Mouse (Mus musculus): Measurements from ENCODE around the gene Olfr566. TPM values are rescaled to one million over a fixed set of nuclear protein-coding genes. Genes with fewer than 3 reads are reported as not detected.

The Olfr566 gene
- polyA plus RNA-seq (2014; fragmentation: Illumina TruSeq; extraction: RNeasy Lipid Tissue Mini Kit (QIAGEN cat#74804)): not detected

GRCm38 (mm10) chr7:102858665-102859064 lies at the start of gene Olfr566:
TSS of gene Olfr566 (minus strand) at chr7:102858765.

GRCm38 (mm10) chr7:102890782-102891181 lies 32.2 kb upstream of the Olfr566 start, which contains the start of gene Olfr569:
TSS of gene Olfr569 (minus strand) at chr7:102890882.

GRCm38 (mm10) chr7:102876822-102877221 lies 18.3 kb upstream of the Olfr566 start, which contains the start of gene Olfr568:
TSS of gene Olfr568 (plus strand) at chr7:102877122.

Other genes starting within 250 kb of the Olfr566 start
- not detected for gene Olfr553, start 240.5 kb downstream of the Olfr566 start, polyA plus RNA-seq (2014; fragmentation: Illumina TruSeq; extraction: RNeasy Lipid Tissue Mini Kit (QIAGEN cat#74804))
- gene Olfr554, start 220.3 kb downstream of the Olfr566 start, polyA plus RNA-seq (2014; fragmentation: Illumina TruSeq; extraction: RNeasy Lipid Tissue Mini Kit (QIAGEN cat#74804)): not detected
- not detected for gene Olfr555, start 199.9 kb downstream of the Olfr566 start, polyA plus RNA-seq (2014; fragmentation: Illumina TruSeq; extraction: RNeasy Lipid Tissue Mini Kit (QIAGEN cat#74804))
- not detected for gene Olfr556, start 193.9 kb downstream of the Olfr566 start, polyA plus RNA-seq (2014; fragmentation: Illumina TruSeq; extraction: RNeasy Lipid Tissue Mini Kit (QIAGEN cat#74804))
- 6.5 TPM for gene Trim68, start 171.4 kb downstream of the Olfr566 start, polyA plus RNA-seq (2014; fragmentation: Illumina TruSeq; extraction: RNeasy Lipid Tissue Mini Kit (QIAGEN cat#74804))
- gene Olfr557, start 162.9 kb downstream of the Olfr566 start, polyA plus RNA-seq (2014; fragmentation: Illumina TruSeq; extraction: RNeasy Lipid Tissue Mini Kit (QIAGEN cat#74804)): not detected
- gene Olfr558, start 156.6 kb downstream of the Olfr566 start, polyA plus RNA-seq (2014; fragmentation: Illumina TruSeq; extraction: RNeasy Lipid Tissue Mini Kit (QIAGEN cat#74804)): 10.3 TPM
- not detected for gene Olfr33, start 139.7 kb downstream of the Olfr566 start, polyA plus RNA-seq (2014; fragmentation: Illumina TruSeq; extraction: RNeasy Lipid Tissue Mini Kit (QIAGEN cat#74804))
- gene Olfr559, start 131.3 kb downstream of the Olfr566 start, polyA plus RNA-seq (2014; fragmentation: Illumina TruSeq; extraction: RNeasy Lipid Tissue Mini Kit (QIAGEN cat#74804)): not detected
- gene Olfr560, start 99.4 kb downstream of the Olfr566 start, polyA plus RNA-seq (2014; fragmentation: Illumina TruSeq; extraction: RNeasy Lipid Tissue Mini Kit (QIAGEN cat#74804)): not detected
- gene Olfr78, start 99.3 kb downstream of the Olfr566 start, polyA plus RNA-seq (2014; fragmentation: Illumina TruSeq; extraction: RNeasy Lipid Tissue Mini Kit (QIAGEN cat#74804)): 0.43 TPM
- gene Olfr561, start 87.5 kb downstream of the Olfr566 start, polyA plus RNA-seq (2014; fragmentation: Illumina TruSeq; extraction: RNeasy Lipid Tissue Mini Kit (QIAGEN cat#74804)): not detected
- gene Olfr564, start 55.3 kb downstream of the Olfr566 start, polyA plus RNA-seq (2014; fragmentation: Illumina TruSeq; extraction: RNeasy Lipid Tissue Mini Kit (QIAGEN cat#74804)): not detected
- not detected for gene Olfr568, start 18.4 kb upstream of the Olfr566 start, polyA plus RNA-seq (2014; fragmentation: Illumina TruSeq; extraction: RNeasy Lipid Tissue Mini Kit (QIAGEN cat#74804))
- not detected for gene Olfr569, start 32.1 kb upstream of the Olfr566 start, polyA plus RNA-seq (2014; fragmentation: Illumina TruSeq; extraction: RNeasy Lipid Tissue Mini Kit (QIAGEN cat#74804))
- gene Olfr570, start 35.8 kb upstream of the Olfr566 start, polyA plus RNA-seq (2014; fragmentation: Illumina TruSeq; extraction: RNeasy Lipid Tissue Mini Kit (QIAGEN cat#74804)): not detected
- not detected for gene Olfr571, start 58.8 kb upstream of the Olfr566 start, polyA plus RNA-seq (2014; fragmentation: Illumina TruSeq; extraction: RNeasy Lipid Tissue Mini Kit (QIAGEN cat#74804))
- not detected for gene Olfr572, start 65.6 kb upstream of the Olfr566 start, polyA plus RNA-seq (2014; fragmentation: Illumina TruSeq; extraction: RNeasy Lipid Tissue Mini Kit (QIAGEN cat#74804))
- not detected for gene Olfr573-ps1, start 83.8 kb upstream of the Olfr566 start, polyA plus RNA-seq (2014; fragmentation: Illumina TruSeq; extraction: RNeasy Lipid Tissue Mini Kit (QIAGEN cat#74804))
- gene Olfr574, start 89.7 kb upstream of the Olfr566 start, polyA plus RNA-seq (2014; fragmentation: Illumina TruSeq; extraction: RNeasy Lipid Tissue Mini Kit (QIAGEN cat#74804)): not detected
- gene Olfr575, start 100.0 kb upstream of the Olfr566 start, polyA plus RNA-seq (2014; fragmentation: Illumina TruSeq; extraction: RNeasy Lipid Tissue Mini Kit (QIAGEN cat#74804)): not detected
- not detected for gene Olfr576, start 103.9 kb upstream of the Olfr566 start, polyA plus RNA-seq (2014; fragmentation: Illumina TruSeq; extraction: RNeasy Lipid Tissue Mini Kit (QIAGEN cat#74804))
- gene Olfr577, start 117.2 kb upstream of the Olfr566 start, polyA plus RNA-seq (2014; fragmentation: Illumina TruSeq; extraction: RNeasy Lipid Tissue Mini Kit (QIAGEN cat#74804)): not detected
- gene Olfr578, start 130.6 kb upstream of the Olfr566 start, polyA plus RNA-seq (2014; fragmentation: Illumina TruSeq; extraction: RNeasy Lipid Tissue Mini Kit (QIAGEN cat#74804)): not detected
- not detected for gene Olfr582, start 179.3 kb upstream of the Olfr566 start, polyA plus RNA-seq (2014; fragmentation: Illumina TruSeq; extraction: RNeasy Lipid Tissue Mini Kit (QIAGEN cat#74804))
- gene Olfr583, start 192.5 kb upstream of the Olfr566 start, polyA plus RNA-seq (2014; fragmentation: Illumina TruSeq; extraction: RNeasy Lipid Tissue Mini Kit (QIAGEN cat#74804)): not detected
- gene Olfr584, start 223.1 kb upstream of the Olfr566 start, polyA plus RNA-seq (2014; fragmentation: Illumina TruSeq; extraction: RNeasy Lipid Tissue Mini Kit (QIAGEN cat#74804)): not detected
- not detected for gene Olfr585, start 239.0 kb upstream of the Olfr566 start, polyA plus RNA-seq (2014; fragmentation: Illumina TruSeq; extraction: RNeasy Lipid Tissue Mini Kit (QIAGEN cat#74804))